Mouse (Mus musculus) mouse trophoblast stem cell (cell line): ENCODE measurements at regions not wholly inside any gene's neighbourhood (a gene's known extent, or its start where the extent isn't known, plus 50 kb on each side); places are given as distances from the start of the nearest gene placed in this dataset.

Source experiments
- in situ Hi-C, 2 experiments: fragments of 300-500 bp; cut with MseI, MboI; formaldehyde crosslinking; loops; 2 replicates in 1 of 2; 3 replicates in 1 of 2; pipeline ENCODE4 v1.15.1; 2025

GRCm38 (mm10) chr17:50432559-50432958 is 76.6 kb upstream of the Plcl2 start:
- in situ Hi-C loops: no loop called here

GRCm38 (mm10) chr17:50438960-50439359 is 70.2 kb upstream of the Plcl2 start:
- in situ Hi-C loops: no loop called here

- in situ Hi-C loops: no loop called here
Observed at GRCm38 (mm10) chr17:50439365-50439764, 69.8 kb upstream of the Plcl2 start.

- in situ Hi-C loops: no loop called here
Observed at GRCm38 (mm10) chr17:50442062-50442461, 67.1 kb upstream of the Plcl2 start.

GRCm38 (mm10) chr17:50442905-50443304 is 66.3 kb upstream of the Plcl2 start:
- in situ Hi-C loops: no loop called here

- in situ Hi-C loops: no loop called here
Observed at GRCm38 (mm10) chr17:50443376-50444022, 65.7 kb upstream of the Plcl2 start.

GRCm38 (mm10) chr17:50444023-50444389 is 65.2 kb upstream of the Plcl2 start:
- in situ Hi-C loops: no loop called here

- in situ Hi-C loops: no loop called here
Observed at GRCm38 (mm10) chr17:50448693-50449092, 60.5 kb upstream of the Plcl2 start.

GRCm38 (mm10) chr17:50451606-50452005 is 57.6 kb upstream of the Plcl2 start:
- in situ Hi-C loops: no loop called here

GRCm38 (mm10) chr17:50453524-50453923 is 55.7 kb upstream of the Plcl2 start:
- in situ Hi-C loops: no loop called here

GRCm38 (mm10) chr17:50453956-50454355 is 55.2 kb upstream of the Plcl2 start:
- in situ Hi-C loops: no loop called here

- in situ Hi-C loops: no loop called here
Observed at GRCm38 (mm10) chr17:50454917-50455316, 54.3 kb upstream of the Plcl2 start.

- in situ Hi-C loops: no loop called here
Observed at GRCm38 (mm10) chr17:50455719-50456118, 53.5 kb upstream of the Plcl2 start.

GRCm38 (mm10) chr17:50457053-50457697 is 52.0 kb upstream of the Plcl2 start:
- in situ Hi-C loops: no loop called here

GRCm38 (mm10) chr17:50458232-50458631 is 51.0 kb upstream of the Plcl2 start:
- in situ Hi-C loops: no loop called here
